Mouse (Mus musculus) megakaryocyte progenitor cell, adult 5-6 weeks (primary cell): ENCODE measurements at regions not wholly inside any gene's neighbourhood (a gene's known extent, or its start where the extent isn't known, plus 50 kb on each side); places are given as distances from the start of the nearest gene placed in this dataset.
"Not testable (repeated sequence)": the region's sequence is repeated elsewhere in the genome, so short reads cannot be mapped to it uniquely, and the experiment has no call there.

Source experiments
- ATAC-seq: replicated peaks from 2 replicates; pipeline ENCODE4 v1.8.0; 2016; ENCODE audit warnings: mild to moderate bottlenecking, moderate TSS enrichment, inconsistent platforms; ENCODE audit not compliant: poor library complexity

- peak; percentile 97 for ATAC-seq
These were observed 177.1 kb upstream of the Arhgap18 start for GRCm38 (mm10) chr10:26576153-26576552.

- ATAC-seq, result peak; percentile 44
These were observed 176.1 kb upstream of the Arhgap18 start for GRCm38 (mm10) chr10:26577087-26577486.

GRCm38 (mm10) chr10:26585106-26585505 lies 168.1 kb upstream of the Arhgap18 start:
- no peak for ATAC-seq

- ATAC-seq, result not testable (repeated sequence)
These were observed 146.1 kb upstream of the Arhgap18 start for GRCm38 (mm10) chr10:26607081-26607480.

GRCm38 (mm10) chr10:26611246-26611645 lies 142.0 kb upstream of the Arhgap18 start:
- peak; percentile 65 for ATAC-seq

GRCm38 (mm10) chr10:26630196-26630760 lies 122.9 kb upstream of the Arhgap18 start:
- peak; percentile 54; the same call in 1 of the 2 replicates for ATAC-seq

GRCm38 (mm10) chr10:26632266-26632665 lies 121.0 kb upstream of the Arhgap18 start:
- no peak for ATAC-seq

- ATAC-seq, result no peak
These were observed 115.8 kb upstream of the Arhgap18 start for GRCm38 (mm10) chr10:26637459-26637858.

DNA sequence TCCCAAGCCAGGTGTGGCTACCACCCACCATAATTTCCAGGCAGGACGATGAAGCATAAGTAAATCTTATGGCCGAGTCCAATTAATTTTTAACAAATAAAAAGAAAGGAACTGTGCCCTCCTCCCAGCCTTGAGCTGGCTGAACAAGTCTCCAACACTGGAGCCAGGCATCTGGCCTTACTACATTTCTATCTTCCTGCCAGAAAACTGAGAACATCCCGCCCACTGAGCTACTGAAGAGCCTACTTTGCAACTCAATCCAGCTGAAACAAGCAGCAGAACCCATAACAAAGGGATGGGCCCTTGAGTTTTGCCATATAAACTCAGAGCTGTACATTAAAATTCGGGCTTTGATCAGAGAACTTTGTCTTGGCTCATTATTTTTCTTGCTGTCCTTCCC lies 115.2 kb upstream of the Arhgap18 start:
- no peak for ATAC-seq

DNA sequence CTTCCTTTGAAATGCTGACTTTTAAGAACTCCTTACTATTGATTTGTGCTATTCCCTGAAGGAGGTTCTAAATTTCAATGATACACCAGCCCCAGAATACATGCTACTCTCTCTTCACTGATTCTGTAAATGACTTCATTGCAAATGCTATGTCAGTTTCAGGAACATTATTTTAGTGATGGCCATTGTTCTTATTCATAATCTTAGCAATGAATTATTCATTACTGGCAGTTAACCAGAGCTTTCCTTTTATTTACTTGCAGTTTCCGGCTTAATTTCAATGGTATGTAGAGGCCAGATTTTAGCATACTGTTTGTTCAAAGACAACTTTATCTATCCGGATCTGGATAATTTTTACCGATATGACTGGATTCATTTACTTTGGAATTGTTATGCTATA lies 114.1 kb upstream of the Arhgap18 start:
- ATAC-seq, result no peak

GRCm38 (mm10) chr10:26653103-26653502 lies 100.1 kb upstream of the Arhgap18 start:
- no peak for ATAC-seq

DNA sequence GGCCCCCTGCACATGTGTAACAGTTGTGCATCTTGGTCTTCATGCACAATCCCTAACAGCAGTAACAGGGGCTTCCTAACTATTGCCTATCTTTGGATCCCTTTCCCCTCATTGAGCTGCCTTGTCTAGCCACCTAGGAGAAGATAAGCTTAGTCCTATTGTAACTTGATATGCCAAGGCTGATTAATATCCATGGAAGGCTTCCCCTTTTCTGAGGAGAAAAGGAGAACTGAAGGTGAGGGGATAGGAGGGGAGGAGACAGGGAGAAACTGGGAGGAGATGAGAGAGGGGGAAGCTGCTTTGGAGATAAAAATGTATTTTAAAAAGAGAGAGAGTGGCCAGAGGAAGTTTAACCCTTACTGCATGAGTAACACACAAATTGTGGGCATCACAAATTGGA lies 89.0 kb upstream of the Arhgap18 start:
- peak; percentile 69 for ATAC-seq

DNA sequence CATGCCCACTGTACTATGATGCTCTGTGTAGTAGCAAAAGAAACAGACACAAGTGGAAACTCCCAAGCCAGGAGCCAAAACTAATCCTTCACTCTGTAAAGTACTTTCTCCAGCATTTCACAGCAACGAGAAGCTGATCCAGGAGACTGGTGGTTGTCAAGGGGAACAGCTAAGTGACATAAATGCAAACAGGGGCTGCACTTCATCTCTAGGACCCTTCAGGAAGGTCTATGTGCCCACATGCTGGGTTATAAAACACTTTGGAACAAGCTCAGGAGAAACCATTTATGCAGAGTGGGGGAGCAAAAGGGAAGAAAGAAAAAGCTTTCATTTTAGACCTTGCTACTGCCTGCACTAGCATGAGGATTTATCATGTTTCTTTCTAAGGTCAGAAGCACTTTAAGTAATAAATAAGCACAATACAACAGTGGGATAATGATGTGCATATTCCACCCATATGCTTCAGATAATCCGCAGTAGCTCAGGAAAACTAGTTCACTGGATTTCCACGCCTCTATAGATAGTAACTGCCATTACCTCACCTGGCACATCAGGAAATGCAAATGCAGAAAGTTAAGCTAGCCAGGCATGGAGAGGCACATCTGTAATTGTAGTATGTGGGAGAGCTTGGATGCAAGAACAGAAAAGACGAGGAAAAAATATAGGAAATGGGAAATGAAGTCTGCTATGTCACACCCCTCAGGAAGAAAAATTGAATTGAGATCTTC lies 73.6 kb upstream of the Arhgap18 start:
- no peak for ATAC-seq

DNA sequence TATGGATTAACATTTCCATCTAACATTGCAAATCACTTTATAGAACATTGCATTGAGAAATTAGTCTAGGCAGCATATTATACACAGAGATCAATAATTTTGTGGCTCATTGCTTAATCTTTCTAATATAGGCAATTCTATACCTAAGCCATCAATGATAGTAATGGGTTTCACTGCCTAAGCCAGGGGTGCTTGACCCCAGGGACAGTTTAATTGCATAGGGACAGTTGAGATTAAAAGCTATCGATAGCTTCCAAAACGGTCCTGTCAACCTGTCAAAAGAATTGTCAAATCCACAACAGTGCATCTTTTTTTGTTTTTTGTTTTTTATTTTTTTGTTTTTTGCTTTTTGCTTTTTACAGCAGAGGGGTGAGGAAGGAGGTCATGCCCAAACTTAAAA lies 58.5 kb upstream of the Arhgap18 start:
- ATAC-seq, result no peak

DNA sequence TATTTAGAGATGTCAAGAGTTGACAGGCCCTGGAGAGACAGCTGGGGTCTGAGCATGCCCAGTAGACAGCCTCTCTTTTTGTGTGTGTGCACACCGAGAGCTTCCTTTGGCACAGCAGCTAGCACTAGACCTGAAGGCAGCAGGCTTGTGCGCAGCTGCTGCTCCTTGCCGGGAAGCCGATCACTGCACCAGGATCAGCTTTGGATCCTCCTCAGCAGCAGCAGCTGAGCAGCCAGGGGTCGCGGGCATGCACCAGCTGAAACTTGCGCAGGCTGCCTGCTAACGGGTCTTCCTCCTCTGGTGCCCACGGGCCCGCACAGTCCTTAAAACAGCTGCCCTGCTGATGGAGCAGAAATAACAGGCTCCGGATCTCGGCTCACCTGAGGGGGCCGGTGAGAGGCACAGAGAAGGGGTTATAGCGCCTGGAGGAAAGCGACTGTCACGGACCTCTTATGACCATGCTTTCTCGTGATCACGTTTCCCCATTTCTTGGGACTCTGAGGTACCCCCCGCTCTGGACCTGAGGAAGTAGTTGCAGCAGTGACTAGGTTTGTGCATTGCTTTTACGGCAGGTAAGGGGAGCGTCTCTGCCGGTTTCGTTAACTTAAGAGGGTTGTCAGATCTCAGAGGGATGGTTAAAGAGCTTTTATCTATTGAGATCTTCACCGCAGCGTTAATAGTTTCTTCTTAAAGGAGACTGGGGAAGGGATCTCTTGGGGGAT lies 57.8 kb upstream of the Arhgap18 start:
- peak; percentile 91 for ATAC-seq
